Mouse (Mus musculus) liver, embryonic 11.5 days (tissue): ENCODE measurements around the gene Ch25h. TPM values are rescaled to one million over a fixed set of nuclear protein-coding genes. Genes with fewer than 3 reads are reported as not detected.

Experiments used
- ATAC-seq: fragments of 200-750 bp; cut with Nextera tagmentation; replicated peaks from 2 replicates; pipeline ENCODE4 v1.8.0; 2017; ENCODE audit warnings: moderate number of reproducible peaks, mild to moderate bottlenecking, moderate TSS enrichment, moderate library complexity; ENCODE audit not compliant: low FRiP score
- DNase-seq: peaks from one replicate; pipeline ENCODE4 v3.0.0-alpha.2; 2017; ENCODE audit warnings: low spot score
- H3K27ac ChIP-seq: fragments of 300-500 bp; sonication (generic); 2 replicates; pipeline ENCODE4 v1.5.1; 2014; ENCODE audit warnings: mild to moderate bottlenecking, low read depth, low read length, control low read depth
- H3K27me3 ChIP-seq: fragments of 300-500 bp; sonication (generic); replicated peaks from 2 replicates; pipeline ENCODE4 v1.6.1; 2014; ENCODE audit warnings: low read length, mixed read lengths; ENCODE audit not compliant: control insufficient read depth, insufficient read depth
- H3K36me3 ChIP-seq: fragments of 300-500 bp; sonication (generic); 2 replicates; pipeline ENCODE4 v1.6.1; 2014; ENCODE audit warnings: mild to moderate bottlenecking, low read length, moderate library complexity, mixed read lengths; ENCODE audit not compliant: control insufficient read depth, insufficient read depth
- H3K4me1 ChIP-seq: fragments of 300-500 bp; sonication (generic); replicated peaks from 2 replicates; pipeline ENCODE4 v1.6.1; 2014; ENCODE audit warnings: low read length, mixed read lengths; ENCODE audit not compliant: control insufficient read depth, insufficient read depth
- H3K4me2 ChIP-seq: fragments of 300-500 bp; sonication (generic); 2 replicates; pipeline ENCODE4 v1.6.1; 2014; ENCODE audit warnings: mild to moderate bottlenecking, control low read depth, moderate library complexity
- H3K4me3 ChIP-seq: fragments of 300-500 bp; sonication (generic); 2 replicates; pipeline ENCODE4 v1.5.1; 2014; ENCODE audit warnings: low read depth, low read length, control low read depth
- H3K9ac ChIP-seq: fragments of 300-500 bp; sonication (generic); 2 replicates; pipeline ENCODE4 v1.6.1; 2014; ENCODE audit warnings: low read depth, low read length, control low read depth
- H3K9me3 ChIP-seq: fragments of 300-500 bp; sonication (generic); 2 replicates; pipeline ENCODE4 v1.6.1; 2016; ENCODE audit warnings: low read length, inconsistent platforms, mixed read lengths; ENCODE audit not compliant: control insufficient read depth
- WGBS: fragments of 180-500 bp; shearing (Covaris S2); extraction: QIAGEN DNeasy Blood & Tissue Kit; methylation state at CpG from one replicate; pipeline ENCODE4 v1.1.7; 2014; 5-methylcytosine and 5-hydroxymethylcytosine counted together
- polyA plus RNA-seq: library from polyadenylated mRNA; unstranded; fragments of >200 nt; fragmentation: Nextera tagmentation; extraction: Ambion mirVana; gene quantifications from 2 replicates; pipeline ENCODE4 v1.2.1, GENCODE M21; 2014

Ch25h gene
- polyA plus RNA-seq, 1 experiment from 2014 or later = 1.5 TPM

- no peak overlapping the region for H3K9ac ChIP-seq
Measured at GRCm38 (mm10) chr19:34493859-34494258, 18.9 kb upstream of the Ch25h start.

GRCm38 (mm10) chr19:34483547-34483946 is 8.6 kb upstream of the Ch25h start:
- DNase-seq (no peak), ATAC-seq (no peak)
- Histone ChIP-seq H3K36me3 (no peaks in the 10 kb centered on the region), H3K27me3 (peaks cover 4% of the 10 kb centered on the region; the same call in 1 of the 2 replicates), H3K4me1 (no peaks in the 10 kb centered on the region), H3K4me3 (no peak overlapping the region), H3K9ac (no peak overlapping the region), H3K27ac (no peak overlapping the region), H3K4me2 (no peak overlapping the region), H3K9me3 (no peaks in the 10 kb centered on the region)
- 17% methylated on average over 4 of the region's 4 CpGs for WGBS

More at GRCm38 (mm10) chr19:34493859-34494258, 18.9 kb upstream of the Ch25h start:
- no peak overlapping the region for H3K4me2 ChIP-seq
- no peaks in the 10 kb centered on the region for H3K9me3 ChIP-seq
- H3K4me3 ChIP-seq = no peak overlapping the region
- no peak overlapping the region for H3K27ac ChIP-seq
- H3K27me3 ChIP-seq = no peaks in the 10 kb centered on the region
- H3K36me3 ChIP-seq = no peaks in the 10 kb centered on the region
- H3K4me1 ChIP-seq = no peaks in the 10 kb centered on the region
- WGBS = 84% methylated on average over 4 of the region's 4 CpGs
- ATAC-seq = no peak
- DNase-seq = no peak

GRCm38 (mm10) chr19:34474228-34474990 is 555 bp downstream of the Ch25h start:
- no peak; the same call in 1 of the 2 replicates for ATAC-seq
- H3K36me3 ChIP-seq = no peaks in the 10 kb centered on the region
- 12% methylated on average over 49 of the region's 49 CpGs for WGBS
- H3K4me1 ChIP-seq = peaks cover 6% of the 10 kb centered on the region; the same call in 1 of the 2 replicates
- DNase-seq = no peak
- H3K4me3 ChIP-seq = peak overlapping the region; percentile 57
- no peaks in the 10 kb centered on the region for H3K9me3 ChIP-seq
- H3K9ac ChIP-seq = no peak overlapping the region
- no peak overlapping the region for H3K27ac ChIP-seq
- peaks cover 34% of the 10 kb centered on the region for H3K27me3 ChIP-seq
- H3K4me2 ChIP-seq = peak overlapping the region; percentile 94

- H3K27ac ChIP-seq = no peak overlapping the region
- peaks cover 6% of the 10 kb centered on the region; the same call in 1 of the 2 replicates for H3K4me1 ChIP-seq
- H3K27me3 ChIP-seq = peaks cover 28% of the 10 kb centered on the region
- no peak overlapping the region for H3K4me3 ChIP-seq
- H3K9ac ChIP-seq = no peak overlapping the region
- no peaks in the 10 kb centered on the region for H3K9me3 ChIP-seq
- no peaks in the 10 kb centered on the region for H3K36me3 ChIP-seq
- no peak for DNase-seq
- WGBS = 66% methylated on average over 2 of the region's 2 CpGs
- ATAC-seq = no peak
- H3K4me2 ChIP-seq = no peak overlapping the region
Measured at GRCm38 (mm10) chr19:34471703-34472102, 3.3 kb downstream of the Ch25h start.

- no peaks in the 10 kb centered on the region for H3K4me1 ChIP-seq
- no peak overlapping the region for H3K9ac ChIP-seq
- no peaks in the 10 kb centered on the region for H3K9me3 ChIP-seq
- H3K4me3 ChIP-seq = no peak overlapping the region
- no peak for DNase-seq
- H3K27ac ChIP-seq = no peak overlapping the region
- no peak overlapping the region for H3K4me2 ChIP-seq
- 50% methylated on average over 3 of the region's 3 CpGs for WGBS
- ATAC-seq = no peak
- 0 out of 2 replicates have a peak, but pooled peaks cover 4% of the 10 kb centered on the region for H3K27me3 ChIP-seq
- H3K36me3 ChIP-seq = no peaks in the 10 kb centered on the region
Measured at GRCm38 (mm10) chr19:34468794-34469193, 6.2 kb downstream of the Ch25h start.

- Histone ChIP-seq H3K27me3 (0 out of 2 replicates have a peak, but pooled peaks cover under 1% of the 10 kb centered on the region), H3K9me3 (no peaks in the 10 kb centered on the region), H3K9ac (no peak overlapping the region), H3K27ac (no peak overlapping the region), H3K36me3 (no peaks in the 10 kb centered on the region), H3K4me3 (no peak overlapping the region), H3K4me2 (no peak overlapping the region), H3K4me1 (no peaks in the 10 kb centered on the region)
- ATAC-seq (no peak), DNase-seq (no peak)
- WGBS = 50% methylated on average over 6 of the region's 6 CpGs
Measured at GRCm38 (mm10) chr19:34468216-34468615, 6.7 kb downstream of the Ch25h start.

- no peak overlapping the region for H3K4me2 ChIP-seq
- ATAC-seq = no peak
- WGBS = 45% methylated on average over 3 of the region's 3 CpGs
- no peak overlapping the region for H3K4me3 ChIP-seq
- DNase-seq = no peak
- H3K9me3 ChIP-seq = no peaks in the 10 kb centered on the region
- H3K36me3 ChIP-seq = no peaks in the 10 kb centered on the region
- H3K27ac ChIP-seq = no peak overlapping the region
- no peaks in the 10 kb centered on the region for H3K27me3 ChIP-seq
- H3K9ac ChIP-seq = no peak overlapping the region
- no peaks in the 10 kb centered on the region for H3K4me1 ChIP-seq
Measured at GRCm38 (mm10) chr19:34464453-34464852, 10.5 kb downstream of the Ch25h start.

GRCm38 (mm10) chr19:34461451-34462019 is 13.4 kb downstream of the Ch25h start:
- H3K9ac ChIP-seq = no peak overlapping the region
- WGBS = 69% methylated on average over 1 of the region's 1 CpGs
- DNase-seq (no peak), ATAC-seq (no peak)
- no peaks in the 10 kb centered on the region for H3K27me3 ChIP-seq
- no peak overlapping the region for H3K4me3 ChIP-seq
- no peaks in the 10 kb centered on the region for H3K36me3 ChIP-seq
- no peak overlapping the region for H3K27ac ChIP-seq
- no peaks in the 10 kb centered on the region for H3K9me3 ChIP-seq
- no peak overlapping the region for H3K4me2 ChIP-seq
- no peaks in the 10 kb centered on the region for H3K4me1 ChIP-seq
